Mouse (Mus musculus) stomach, postnatal 0 days (tissue): ENCODE results near the gene Nod1.

ENCODE experiments used
- CTCF ChIP-seq: IDR thresholded peaks from 2 replicates; pipeline ENCODE4 v1.5.1; 2016; ENCODE audit warnings: antibody characterized with exemption, low read depth, mild to moderate bottlenecking, moderate library complexity
- EP300 ChIP-seq: optimal IDR thresholded peaks from 2 replicates; pipeline ENCODE3; 2016; ENCODE audit warnings: antibody characterized with exemption

GRCm38 (mm10) chr6:54926899-54927298, 45.5 kb downstream of the Nod1 start:
- TF ChIP-seq CTCF = no peak
- no peak for TF ChIP-seq EP300
